Mouse (Mus musculus) ES-Bruce4 (cell line): Measurements from ENCODE around the gene Nucks1.

Experiments used
- CTCF ChIP-seq: IDR thresholded peaks from one replicate; pipeline ENCODE4 v1.8.1; 2011; ENCODE audit warnings: low read depth, low read length
- POLR2A ChIP-seq: IDR thresholded peaks from one replicate; pipeline ENCODE4 v1.8.1; 2011; ENCODE audit warnings: low read length; ENCODE audit not compliant: insufficient read depth

- TF ChIP-seq CTCF, result no peak
- TF ChIP-seq POLR2A, result no peak
Measured at GRCm38 (mm10) chr1:131962606-131963084, 52.3 kb downstream of the Nucks1 start, which contains the start of gene Slc45a3.
